Mouse (Mus musculus): ENCODE results near the gene Rgr. TPM values are rescaled to one million over a fixed set of nuclear protein-coding genes. Genes with fewer than 3 reads are reported as not detected.

Rgr gene
- not detected in 2 replicates for total RNA-seq (2014; rRNA removed; ENCODE audit: low replicate concordance)
- not detected in 2 replicates for polyA plus RNA-seq (2015; fragmentation: Nextera tagmentation; extraction: Ambion mirVana)

- no peak within 1 kb of the TSS for H3K4me2 ChIP-seq (ENCODE audit: low read depth, low read length)
- no peaks in the 10 kb centered on the region for H3K9me3 ChIP-seq (replicated peaks; ENCODE audit: control insufficient read depth, low read length)
- ATAC-seq (ENCODE audit: insufficient read depth, low read depth): no peak
- WGBS: 50% methylated on average over 1 of the region's 1 CpGs
- H3K27ac ChIP-seq (ENCODE audit: low read depth): no peak within 1 kb of the TSS
- no peak for TF ChIP-seq CTCF (IDR thresholded peaks at IDR 0.05; ENCODE audit: low read depth)
- no peak for TF ChIP-seq EP300 (IDR thresholded peaks at IDR 0.05; ENCODE audit: low read depth)
- DNase-seq (ENCODE audit: low spot score): no peak
- no peaks in the 10 kb centered on the region for H3K4me1 ChIP-seq (ENCODE audit: control insufficient read depth, insufficient read depth)
- no peaks in the 10 kb centered on the region for H3K27me3 ChIP-seq (ENCODE audit: control insufficient read depth, insufficient read depth, low read length)
- no peaks in the 10 kb centered on the region for H3K36me3 ChIP-seq (replicated peaks; ENCODE audit: control insufficient read depth, insufficient read depth, low read length)
- H3K9ac ChIP-seq (replicated peaks; ENCODE audit: low read depth, low read length): no peak within 1 kb of the TSS
- H3K4me3 ChIP-seq (ENCODE audit: low read depth, low read length): no peak within 1 kb of the TSS
These were observed at the start of gene Rgr for GRCm38 (mm10) chr14:37048914-37049410. Gene Rgr, minus strand, starts transcription at chr14:37048964.

- ATAC-seq (ENCODE audit: insufficient read depth, low read depth) (no peak), DNase-seq (ENCODE audit: low spot score) (no peak)
- Histone ChIP-seq H3K4me2 (ENCODE audit: low read depth, low read length) (peak within 1 kb of the TSS; percentile 64), H3K4me1 (ENCODE audit: control insufficient read depth, insufficient read depth) (peaks cover 6% of the 10 kb centered on the region; the same call in 1 of the 2 replicates), H3K27me3 (ENCODE audit: control insufficient read depth, insufficient read depth, low read length) (peaks cover 49% of the 10 kb centered on the region), H3K4me3 (ENCODE audit: low read depth, low read length) (peak within 1 kb of the TSS; percentile 35), H3K9me3 (replicated peaks; ENCODE audit: control insufficient read depth, low read length) (no peaks in the 10 kb centered on the region), H3K27ac (ENCODE audit: low read depth) (no peak within 1 kb of the TSS), H3K9ac (replicated peaks; ENCODE audit: low read depth, low read length) (no peak within 1 kb of the TSS), H3K36me3 (replicated peaks; ENCODE audit: control insufficient read depth, insufficient read depth, low read length) (no peaks in the 10 kb centered on the region)
- TF ChIP-seq CTCF (IDR thresholded peaks at IDR 0.05; ENCODE audit: low read depth) (no peak), EP300 (IDR thresholded peaks at IDR 0.05; ENCODE audit: low read depth) (no peak)
- 1% methylated on average over 30 of the region's 30 CpGs for WGBS
These were observed 49.3 kb upstream of the Rgr start, which contains the start of gene Cdhr1 for GRCm38 (mm10) chr14:37097956-37098530. Gene Cdhr1, minus strand, starts transcription at chr14:37098347.

GRCm38 (mm10) chr14:37095556-37095955 is 46.8 kb upstream of the Rgr start:
- Histone ChIP-seq H3K4me2 (ENCODE audit: low read depth, low read length) (no peak overlapping the region), H3K27ac (ENCODE audit: low read depth) (no peak overlapping the region), H3K27me3 (ENCODE audit: control insufficient read depth, insufficient read depth, low read length) (peaks cover 46% of the 10 kb centered on the region), H3K4me3 (ENCODE audit: low read depth, low read length) (no peak overlapping the region), H3K36me3 (replicated peaks; ENCODE audit: control insufficient read depth, insufficient read depth, low read length) (no peaks in the 10 kb centered on the region), H3K4me1 (ENCODE audit: control insufficient read depth, insufficient read depth) (peaks cover 6% of the 10 kb centered on the region; the same call in 1 of the 2 replicates), H3K9me3 (replicated peaks; ENCODE audit: control insufficient read depth, low read length) (no peaks in the 10 kb centered on the region), H3K9ac (replicated peaks; ENCODE audit: low read depth, low read length) (no peak overlapping the region)
- TF ChIP-seq EP300 (IDR thresholded peaks at IDR 0.05; ENCODE audit: low read depth) (no peak), CTCF (IDR thresholded peaks at IDR 0.05; ENCODE audit: low read depth) (no peak)
- ATAC-seq (ENCODE audit: insufficient read depth, low read depth) (no peak), DNase-seq (ENCODE audit: low spot score) (no peak)
- 61% methylated on average over 4 of the region's 4 CpGs for WGBS

- DNase-seq (ENCODE audit: low spot score): no peak
- H3K36me3 ChIP-seq (replicated peaks; ENCODE audit: control insufficient read depth, insufficient read depth, low read length): no peaks in the 10 kb centered on the region
- no peak overlapping the region for H3K4me2 ChIP-seq (ENCODE audit: low read depth, low read length)
- H3K27ac ChIP-seq (ENCODE audit: low read depth): no peak overlapping the region
- TF ChIP-seq CTCF (IDR thresholded peaks at IDR 0.05; ENCODE audit: low read depth) (no peak), EP300 (IDR thresholded peaks at IDR 0.05; ENCODE audit: low read depth) (no peak)
- H3K4me1 ChIP-seq (ENCODE audit: control insufficient read depth, insufficient read depth): peaks cover 6% of the 10 kb centered on the region; the same call in 1 of the 2 replicates
- H3K9ac ChIP-seq (replicated peaks; ENCODE audit: low read depth, low read length): no peak overlapping the region
- no peak overlapping the region for H3K4me3 ChIP-seq (ENCODE audit: low read depth, low read length)
- H3K27me3 ChIP-seq (ENCODE audit: control insufficient read depth, insufficient read depth, low read length): peaks cover 42% of the 10 kb centered on the region
- no peaks in the 10 kb centered on the region for H3K9me3 ChIP-seq (replicated peaks; ENCODE audit: control insufficient read depth, low read length)
- 63% methylated on average over 6 of the region's 6 CpGs for WGBS
- no peak for ATAC-seq (ENCODE audit: insufficient read depth, low read depth)
These were observed 45.7 kb upstream of the Rgr start for GRCm38 (mm10) chr14:37094436-37094835.

- H3K36me3 ChIP-seq (replicated peaks; ENCODE audit: control insufficient read depth, insufficient read depth, low read length): no peaks in the 10 kb centered on the region
- DNase-seq (ENCODE audit: low spot score) (no peak), ATAC-seq (ENCODE audit: insufficient read depth, low read depth) (no peak)
- H3K9ac ChIP-seq (replicated peaks; ENCODE audit: low read depth, low read length): no peak overlapping the region
- H3K27ac ChIP-seq (ENCODE audit: low read depth): no peak overlapping the region
- H3K27me3 ChIP-seq (ENCODE audit: control insufficient read depth, insufficient read depth, low read length): no peaks in the 10 kb centered on the region
- no peaks in the 10 kb centered on the region for H3K9me3 ChIP-seq (replicated peaks; ENCODE audit: control insufficient read depth, low read length)
- no peak overlapping the region for H3K4me3 ChIP-seq (ENCODE audit: low read depth, low read length)
- 18% methylated on average over 4 of the region's 4 CpGs for WGBS
- H3K4me2 ChIP-seq (ENCODE audit: low read depth, low read length): no peak overlapping the region
- H3K4me1 ChIP-seq (ENCODE audit: control insufficient read depth, insufficient read depth): no peaks in the 10 kb centered on the region
- TF ChIP-seq EP300 (IDR thresholded peaks at IDR 0.05; ENCODE audit: low read depth) (no peak), CTCF (IDR thresholded peaks at IDR 0.05; ENCODE audit: low read depth) (no peak)
These were observed 35.0 kb upstream of the Rgr start for GRCm38 (mm10) chr14:37083755-37084154.
